Mouse (Mus musculus): ENCODE data around the gene Vps53. TPM values are rescaled to one million over a fixed set of nuclear protein-coding genes. Genes with fewer than 3 reads are reported as not detected.
A peak's percentile ranks its signal among the peaks of the same experiment; 100 is the strongest.

Gene Vps53
- 49.8 and 51.8 TPM in 2 replicates for polyA plus RNA-seq (2014; fragmentation: Nextera tagmentation; extraction: Ambion mirVana)

GRCm38 (mm10) chr11:76179495-76180145, at the start of gene Vps53, which contains the start of gene Fam57a:
Gene Vps53 (minus strand): TSS chr11:76179647.
Gene Fam57a (plus strand): TSS chr11:76179671.
- Histone ChIP-seq H3K4me2 (replicated peaks; ENCODE audit: low read depth, low read length) (peak within 1 kb of the TSS; percentile 68), H3K4me3 (ENCODE audit: low read depth, low read length) (peak within 1 kb of the TSS; percentile 86), H3K27ac (ENCODE audit: low read depth, low read length) (no peak within 1 kb of the TSS), H3K4me1 (replicated peaks; ENCODE audit: control insufficient read depth, insufficient read depth, low read length) (peaks cover 3% of the 10 kb centered on the region), H3K9me3 (ENCODE audit: control insufficient read depth, low read length) (no peaks in the 10 kb centered on the region), H3K27me3 (ENCODE audit: control insufficient read depth, insufficient read depth, low read length) (no peaks in the 10 kb centered on the region), H3K36me3 (ENCODE audit: control insufficient read depth, insufficient read depth, low read length) (no peaks in the 10 kb centered on the region), H3K9ac (ENCODE audit: low read depth, low read length) (peak within 1 kb of the TSS; percentile 83)
- WGBS: under 1% methylated on average over 37 of the region's 37 CpGs
- peak; percentile 83 for ATAC-seq (ENCODE audit: low FRiP score)
- DNase-seq (ENCODE audit: low spot score): peak; percentile 85

- H3K9me3 ChIP-seq (ENCODE audit: control insufficient read depth, low read length): no peaks in the 10 kb centered on the region
- no peak overlapping the region for H3K4me3 ChIP-seq (ENCODE audit: low read depth, low read length)
- DNase-seq (ENCODE audit: low spot score) (no peak), ATAC-seq (ENCODE audit: low FRiP score) (no peak)
- H3K27me3 ChIP-seq (ENCODE audit: control insufficient read depth, insufficient read depth, low read length): no peaks in the 10 kb centered on the region
- no peak overlapping the region for H3K9ac ChIP-seq (ENCODE audit: low read depth, low read length)
- H3K4me2 ChIP-seq (replicated peaks; ENCODE audit: low read depth, low read length): no peak overlapping the region
- H3K36me3 ChIP-seq (ENCODE audit: control insufficient read depth, insufficient read depth, low read length): 0 out of 2 replicates have a peak, but pooled peaks cover 3% of the 10 kb centered on the region
- H3K27ac ChIP-seq (ENCODE audit: low read depth, low read length): no peak overlapping the region
- H3K4me1 ChIP-seq (replicated peaks; ENCODE audit: control insufficient read depth, insufficient read depth, low read length): no peaks in the 10 kb centered on the region
Measured at GRCm38 (mm10) chr11:76225051-76225450, 45.6 kb upstream of the Vps53 start.

GRCm38 (mm10) chr11:76224631-76225030, 45.2 kb upstream of the Vps53 start:
- 0 out of 2 replicates have a peak, but pooled peaks cover 3% of the 10 kb centered on the region for H3K36me3 ChIP-seq (ENCODE audit: control insufficient read depth, insufficient read depth, low read length)
- H3K9ac ChIP-seq (ENCODE audit: low read depth, low read length): no peak overlapping the region
- H3K9me3 ChIP-seq (ENCODE audit: control insufficient read depth, low read length): no peaks in the 10 kb centered on the region
- H3K4me3 ChIP-seq (ENCODE audit: low read depth, low read length): no peak overlapping the region
- no peak for ATAC-seq (ENCODE audit: low FRiP score)
- no peak for DNase-seq (ENCODE audit: low spot score)
- H3K4me1 ChIP-seq (replicated peaks; ENCODE audit: control insufficient read depth, insufficient read depth, low read length): no peaks in the 10 kb centered on the region
- H3K27ac ChIP-seq (ENCODE audit: low read depth, low read length): no peak overlapping the region
- no peak overlapping the region for H3K4me2 ChIP-seq (replicated peaks; ENCODE audit: low read depth, low read length)
- no peaks in the 10 kb centered on the region for H3K27me3 ChIP-seq (ENCODE audit: control insufficient read depth, insufficient read depth, low read length)
- 95% methylated on average over 5 of the region's 5 CpGs for WGBS

- H3K4me2 ChIP-seq (replicated peaks; ENCODE audit: low read depth, low read length): peak within 1 kb of the TSS; percentile 55
- peak within 1 kb of the TSS; percentile 82 for H3K9ac ChIP-seq (ENCODE audit: low read depth, low read length)
- H3K27me3 ChIP-seq (ENCODE audit: control insufficient read depth, insufficient read depth, low read length): no peaks in the 10 kb centered on the region
- peaks cover 11% of the 10 kb centered on the region; the same call in 1 of the 2 replicates for H3K36me3 ChIP-seq (ENCODE audit: control insufficient read depth, insufficient read depth, low read length)
- peak within 1 kb of the TSS; percentile 60 for H3K27ac ChIP-seq (ENCODE audit: low read depth, low read length)
- peak; percentile 99 for DNase-seq (ENCODE audit: low spot score)
- 1% methylated on average over 35 of the region's 35 CpGs for WGBS
- H3K4me1 ChIP-seq (replicated peaks; ENCODE audit: control insufficient read depth, insufficient read depth, low read length): no peaks in the 10 kb centered on the region; the same call in 1 of the 2 replicates
- peak; percentile 96 for ATAC-seq (ENCODE audit: low FRiP score)
- peak within 1 kb of the TSS; percentile 70 for H3K4me3 ChIP-seq (ENCODE audit: low read depth, low read length)
- no peaks in the 10 kb centered on the region for H3K9me3 ChIP-seq (ENCODE audit: control insufficient read depth, low read length)
Measured at GRCm38 (mm10) chr11:76217390-76217800, 37.9 kb upstream of the Vps53 start, which contains the start of the genes Dbil5 and Gemin4. Gene Dbil5 (plus strand): TSS chr11:76217608. Gene Gemin4 (minus strand): TSS chr11:76217664.

GRCm38 (mm10) chr11:76216681-76217389, 37.4 kb upstream of the Vps53 start:
- DNase-seq (ENCODE audit: low spot score) (peak; percentile 68), ATAC-seq (ENCODE audit: low FRiP score) (peak; percentile 57; the same call in 1 of the 2 replicates)
- Histone ChIP-seq H3K36me3 (ENCODE audit: control insufficient read depth, insufficient read depth, low read length) (peaks cover 11% of the 10 kb centered on the region; the same call in 1 of the 2 replicates), H3K9me3 (ENCODE audit: control insufficient read depth, low read length) (no peaks in the 10 kb centered on the region), H3K27ac (ENCODE audit: low read depth, low read length) (peak overlapping the region; percentile 60), H3K9ac (ENCODE audit: low read depth, low read length) (peak overlapping the region; percentile 82), H3K27me3 (ENCODE audit: control insufficient read depth, insufficient read depth, low read length) (no peaks in the 10 kb centered on the region), H3K4me2 (replicated peaks; ENCODE audit: low read depth, low read length) (peak overlapping the region; percentile 55), H3K4me3 (ENCODE audit: low read depth, low read length) (peak overlapping the region; percentile 70), H3K4me1 (replicated peaks; ENCODE audit: control insufficient read depth, insufficient read depth, low read length) (no peaks in the 10 kb centered on the region; the same call in 1 of the 2 replicates)
- 5% methylated on average over 33 of the region's 33 CpGs for WGBS

GRCm38 (mm10) chr11:76216049-76216540, 36.6 kb upstream of the Vps53 start:
- Histone ChIP-seq H3K27me3 (ENCODE audit: control insufficient read depth, insufficient read depth, low read length) (no peaks in the 10 kb centered on the region), H3K4me2 (replicated peaks; ENCODE audit: low read depth, low read length) (peak overlapping the region; percentile 55; the same call in 1 of the 2 replicates), H3K4me3 (ENCODE audit: low read depth, low read length) (peak overlapping the region; percentile 70), H3K9ac (ENCODE audit: low read depth, low read length) (no peak overlapping the region; the same call in 1 of the 2 replicates), H3K9me3 (ENCODE audit: control insufficient read depth, low read length) (no peaks in the 10 kb centered on the region), H3K4me1 (replicated peaks; ENCODE audit: control insufficient read depth, insufficient read depth, low read length) (no peaks in the 10 kb centered on the region; the same call in 1 of the 2 replicates), H3K36me3 (ENCODE audit: control insufficient read depth, insufficient read depth, low read length) (peaks cover 11% of the 10 kb centered on the region; the same call in 1 of the 2 replicates), H3K27ac (ENCODE audit: low read depth, low read length) (no peak overlapping the region)
- DNase-seq (ENCODE audit: low spot score) (no peak), ATAC-seq (ENCODE audit: low FRiP score) (no peak)
- WGBS: 95% methylated on average over 5 of the region's 5 CpGs

GRCm38 (mm10) chr11:76215011-76215410, 35.6 kb upstream of the Vps53 start:
- H3K4me3 ChIP-seq (ENCODE audit: low read depth, low read length): no peak overlapping the region

GRCm38 (mm10) chr11:76213841-76214240, 34.4 kb upstream of the Vps53 start:
- Histone ChIP-seq H3K9ac (ENCODE audit: low read depth, low read length) (no peak overlapping the region), H3K4me1 (replicated peaks; ENCODE audit: control insufficient read depth, insufficient read depth, low read length) (no peaks in the 10 kb centered on the region; the same call in 1 of the 2 replicates), H3K27ac (ENCODE audit: low read depth, low read length) (no peak overlapping the region), H3K4me2 (replicated peaks; ENCODE audit: low read depth, low read length) (no peak overlapping the region), H3K27me3 (ENCODE audit: control insufficient read depth, insufficient read depth, low read length) (no peaks in the 10 kb centered on the region), H3K36me3 (ENCODE audit: control insufficient read depth, insufficient read depth, low read length) (peaks cover 8% of the 10 kb centered on the region; the same call in 1 of the 2 replicates), H3K4me3 (ENCODE audit: low read depth, low read length) (no peak overlapping the region), H3K9me3 (ENCODE audit: control insufficient read depth, low read length) (no peaks in the 10 kb centered on the region)
- ATAC-seq (ENCODE audit: low FRiP score): no peak
- no peak for DNase-seq (ENCODE audit: low spot score)
- 23% methylated on average over 5 of the region's 5 CpGs for WGBS

More at GRCm38 (mm10) chr11:76215011-76215410, 35.6 kb upstream of the Vps53 start:
- WGBS: 90% methylated on average over 2 of the region's 2 CpGs
- Histone ChIP-seq H3K4me1 (replicated peaks; ENCODE audit: control insufficient read depth, insufficient read depth, low read length) (no peaks in the 10 kb centered on the region; the same call in 1 of the 2 replicates), H3K27me3 (ENCODE audit: control insufficient read depth, insufficient read depth, low read length) (no peaks in the 10 kb centered on the region), H3K9me3 (ENCODE audit: control insufficient read depth, low read length) (no peaks in the 10 kb centered on the region), H3K4me2 (replicated peaks; ENCODE audit: low read depth, low read length) (no peak overlapping the region), H3K36me3 (ENCODE audit: control insufficient read depth, insufficient read depth, low read length) (peaks cover 8% of the 10 kb centered on the region; the same call in 1 of the 2 replicates), H3K9ac (ENCODE audit: low read depth, low read length) (no peak overlapping the region), H3K27ac (ENCODE audit: low read depth, low read length) (no peak overlapping the region)
- no peak for DNase-seq (ENCODE audit: low spot score)
- ATAC-seq (ENCODE audit: low FRiP score): no peak
